Comparison of ENCODE assay signal across 10 mouse cellular contexts in genomic region chr4:149822126-149822525, GRCm38 (mm10). TPM values are rescaled to one million over a fixed set of nuclear protein-coding genes. Genes with fewer than 3 reads are reported as not detected.
DNase-seq lines count a peak whose midpoint lies in the region; ATAC-seq and TF ChIP-seq lines count a peak whose summit lies in the region.
"Had no signal": no experiment of that assay in that cellular context is flagged by ENCODE, and none has a peak within 500 bp of the region (broad histone marks: within the 10 kb centered on the region; RNA-seq: fewer than 3 reads in every experiment).

No protein-coding gene starts in this region.

- no peak overlapping the region for H3K27ac ChIP-seq in heart, adult 2 months
- no peak overlapping the region for H3K27ac ChIP-seq in heart, embryonic 11.5 days (ENCODE audit: low read depth, low read length)
- peak overlapping the region; percentile 73 for H3K27ac ChIP-seq in gastrocnemius, adult 2 months
- no peak overlapping the region for H3K27ac ChIP-seq in midbrain, postnatal 0 days (ENCODE audit: low read depth, low read length)
- H3K27ac ChIP-seq: heart, embryonic 13.5 days had no signal

- intact Hi-C loops in heart, adult 2 months (cut with DNase I): no loop called here
- intact Hi-C loops in gastrocnemius, adult 2 months (cut with DNase I): no loop called here

- TF ChIP-seq POLR2A in heart, adult 2 months (IDR thresholded peaks at IDR 0.05; ENCODE audit: insufficient read depth, low read depth, low read length): no peak

- H3K27me3 ChIP-seq in heart, adult 2 months (ENCODE audit: control insufficient read depth, insufficient read depth, low read length): no peaks in the 10 kb centered on the region
- no peaks in the 10 kb centered on the region; the same call in 1 of the 2 replicates for H3K27me3 ChIP-seq in heart, embryonic 11.5 days (ENCODE audit: control insufficient read depth, insufficient read depth, low read length)
- no peaks in the 10 kb centered on the region for H3K27me3 ChIP-seq in midbrain, postnatal 0 days (ENCODE audit: insufficient read depth, low read length)
- H3K27me3 ChIP-seq: heart, embryonic 13.5 days; neural tube, embryonic 13.5 days had no signal

- H3K36me3 ChIP-seq in heart, adult 2 months (ENCODE audit: control insufficient read depth, insufficient read depth, low read length): no peaks in the 10 kb centered on the region
- no peaks in the 10 kb centered on the region for H3K36me3 ChIP-seq in heart, embryonic 11.5 days (ENCODE audit: control insufficient read depth, insufficient read depth, low read length)
- no peaks in the 10 kb centered on the region for H3K36me3 ChIP-seq in midbrain, postnatal 0 days (ENCODE audit: insufficient read depth, low read length)
- H3K36me3 ChIP-seq: heart, embryonic 13.5 days; neural tube, embryonic 13.5 days had no signal

- WGBS in heart, adult 2 months: 46% methylated on average over 9 of the region's 9 CpGs
- WGBS in heart, embryonic 11.5 days (ENCODE audit: insufficient replicate concordance): 65% methylated on average over 9 of the region's 9 CpGs
- 37% methylated on average over 9 of the region's 9 CpGs for WGBS in midbrain, postnatal 0 days

- ATAC-seq in heart, embryonic 11.5 days (replicated peaks; ENCODE audit: insufficient number of reproducible peaks, low FRiP score, low TSS enrichment): no peak
- peak; percentile 65 for ATAC-seq in midbrain, postnatal 0 days (ENCODE audit: low FRiP score)
- ATAC-seq in activated CD4-positive, CD25-positive, alpha-beta regulatory T cell, adult 4 months: no peak

- H3K9ac ChIP-seq in heart, adult 2 months (ENCODE audit: low read depth, low read length): no peak overlapping the region
- no peak overlapping the region for H3K9ac ChIP-seq in heart, embryonic 11.5 days (ENCODE audit: low read depth, low read length)
- no peak overlapping the region for H3K9ac ChIP-seq in midbrain, postnatal 0 days (replicated peaks; ENCODE audit: low read length, poor library complexity, severe bottlenecking)
- H3K9ac ChIP-seq: heart, embryonic 13.5 days; neural tube, embryonic 13.5 days had no signal

- H3K4me2 ChIP-seq in heart, embryonic 11.5 days: no peak overlapping the region
- no peak overlapping the region for H3K4me2 ChIP-seq in midbrain, postnatal 0 days (ENCODE audit: low read depth, low read length, poor library complexity, severe bottlenecking)
- H3K4me2 ChIP-seq: heart, embryonic 13.5 days; neural tube, embryonic 13.5 days had no signal

- H3K4me3 ChIP-seq in heart, adult 2 months: no peak overlapping the region
- H3K4me3 ChIP-seq in heart, embryonic 11.5 days (ENCODE audit: low read depth, low read length): no peak overlapping the region
- H3K4me3 ChIP-seq in gastrocnemius, adult 2 months: no peak overlapping the region
- H3K4me3 ChIP-seq in midbrain, postnatal 0 days (ENCODE audit: low read depth, low read length): no peak overlapping the region
- H3K4me3 ChIP-seq: heart, embryonic 13.5 days; neural tube, embryonic 13.5 days had no signal

- H3K79me2 ChIP-seq in heart, adult 2 months (replicated peaks; ENCODE audit: control insufficient read depth, insufficient read depth, low read length): no peaks in the 10 kb centered on the region

- no peak for TF ChIP-seq CTCF in heart, adult 2 months (IDR thresholded peaks at IDR 0.05)
- no peak for TF ChIP-seq CTCF in gastrocnemius, adult 2 months (IDR thresholded peaks at IDR 0.05)
- TF ChIP-seq CTCF in midbrain, postnatal 0 days (IDR thresholded peaks at IDR 0.05): no peak

- H3K4me1 ChIP-seq in heart, adult 2 months (ENCODE audit: control insufficient read depth, insufficient read depth, low read length): peaks cover 11% of the 10 kb centered on the region
- H3K4me1 ChIP-seq in heart, embryonic 11.5 days (ENCODE audit: control insufficient read depth, insufficient read depth, low read length): no peaks in the 10 kb centered on the region
- H3K4me1 ChIP-seq in midbrain, postnatal 0 days (ENCODE audit: insufficient read depth, low read length): no peaks in the 10 kb centered on the region

- DNase-seq in heart, adult 2 months: peak; percentile 58 to 73
- DNase-seq in adrenal gland, postnatal 4 days (ENCODE audit: low spot score in 2 of 2): peak; percentile 60 to 70
- DNase-seq in gastrocnemius, adult 2 months: peak; percentile 79
- peak; percentile 73 for DNase-seq in kidney, adult 9 months
- peak; percentile 70 for DNase-seq in midbrain, postnatal 0 days (ENCODE audit: low spot score)
- DNase-seq in thymus, postnatal 36 days: no peak

- no peaks in the 10 kb centered on the region for H3K9me3 ChIP-seq in heart, embryonic 11.5 days (replicated peaks; ENCODE audit: control insufficient read depth, low read length)
- no peaks in the 10 kb centered on the region for H3K9me3 ChIP-seq in midbrain, postnatal 0 days (ENCODE audit: low read length)
- H3K9me3 ChIP-seq: heart, embryonic 13.5 days; neural tube, embryonic 13.5 days had no signal

- no peak for TF ChIP-seq EP300 in heart, adult 2 months (IDR thresholded peaks at IDR 0.05; ENCODE audit: insufficient read depth, low read depth, low read length)

RNA-seq across cellular contexts. Expression of gene Slc25a33, which starts 48.0 kb away (rescaled TPM):
- total RNA-seq in heart, adult 2 months (2021): 10 to 100 TPM; 22.3 to 26.0 TPM
- polyA plus RNA-seq in heart, adult 2 months (2012; rRNA removed): 19.0 and 20.3 TPM in 2 replicates
- polyA plus RNA-seq in heart, embryonic 11.5 days (2014; fragmentation: Nextera tagmentation; extraction: Ambion mirVana): 7.4 and 9.4 TPM in 2 replicates
- total RNA-seq in adrenal gland, postnatal 4 days (2021): 10 to 100 TPM; 13.2 to 16.8 TPM
- total RNA-seq in gastrocnemius, adult 2 months (2021): 10 to 100 TPM; 11.3 to 11.7 TPM
- total RNA-seq in midbrain, postnatal 0 days (2014; rRNA removed): 16.6 and 19.8 TPM in 2 replicates
- polyA plus RNA-seq in midbrain, postnatal 0 days (2015; fragmentation: Nextera tagmentation; extraction: Ambion mirVana): 32.7 and 34.8 TPM in 2 replicates
- polyA plus RNA-seq in activated CD4-positive, CD25-positive, alpha-beta regulatory T cell, adult 4 months (2017; shearing (Covaris generic)): 1 to 10 TPM; 5.2 to 7.7 TPM

Comparison
In these comparisons a context has a peak if more than half of its experiments do, and no peak if none do; other contexts are left out.
1. DNase-seq: peak in heart, adult 2 months (2 of 2), adrenal gland, postnatal 4 days (2 of 2), gastrocnemius, adult 2 months (single experiment), kidney, adult 9 months (single experiment) and midbrain, postnatal 0 days (single experiment); none in thymus, postnatal 36 days (0 of 2).